Mouse (Mus musculus) natural killer cell, adult 2 months (primary cell): ENCODE measurements around the gene Irak1bp1.

ENCODE experiments used
- DNase-seq, 2 experiments: peaks; one replicate each; pipeline ENCODE4 v3.0.0; 2022; ENCODE audit warnings: low spot score in 2 of 2

Gene Irak1bp1

GRCm38 (mm10) chr9:82829007-82829689, at the start of gene Irak1bp1:
TSS of gene Irak1bp1 (plus strand) at chr9:82829540.
- no peak for DNase-seq

GRCm38 (mm10) chr9:82788375-82788774, 41.0 kb upstream of the Irak1bp1 start:
- DNase-seq, result no peak

- DNase-seq, result no peak
Measured at GRCm38 (mm10) chr9:82800360-82800759, 29.0 kb upstream of the Irak1bp1 start.

GRCm38 (mm10) chr9:82807129-82807528, 22.2 kb upstream of the Irak1bp1 start:
- DNase-seq, result no peak

GRCm38 (mm10) chr9:82807635-82808034, 21.7 kb upstream of the Irak1bp1 start:
- no peak for DNase-seq

GRCm38 (mm10) chr9:82812172-82812963, 17.0 kb upstream of the Irak1bp1 start:
- DNase-seq, result no peak

- DNase-seq, result no peak
Measured at GRCm38 (mm10) chr9:82814536-82814935, 14.8 kb upstream of the Irak1bp1 start.

GRCm38 (mm10) chr9:82815257-82815785, 14.0 kb upstream of the Irak1bp1 start:
- no peak for DNase-seq

- no peak for DNase-seq
Measured at GRCm38 (mm10) chr9:82826426-82826825, 2.9 kb upstream of the Irak1bp1 start.

- DNase-seq, result peak; percentile 87 to 89
Measured at GRCm38 (mm10) chr9:82829693-82830430, 522 bp downstream of the Irak1bp1 start.

- no peak for DNase-seq
Measured at GRCm38 (mm10) chr9:82831891-82832290, 2.6 kb downstream of the Irak1bp1 start.

- no peak for DNase-seq
Measured at GRCm38 (mm10) chr9:82835921-82836320, 6.6 kb downstream of the Irak1bp1 start.

- DNase-seq, result no peak
Measured at GRCm38 (mm10) chr9:82842671-82843070, 13.3 kb downstream of the Irak1bp1 start.

GRCm38 (mm10) chr9:82854040-82854439, 24.7 kb downstream of the Irak1bp1 start:
- DNase-seq, result no peak

- no peak for DNase-seq
Measured at GRCm38 (mm10) chr9:82854973-82855614, 25.8 kb downstream of the Irak1bp1 start.

GRCm38 (mm10) chr9:82856241-82856640, 26.9 kb downstream of the Irak1bp1 start:
- DNase-seq, result no peak

GRCm38 (mm10) chr9:82860805-82861204, 31.5 kb downstream of the Irak1bp1 start:
- no peak for DNase-seq

- no peak for DNase-seq
Measured at GRCm38 (mm10) chr9:82861316-82861715, 32.0 kb downstream of the Irak1bp1 start.

GRCm38 (mm10) chr9:82861775-82862430, 32.6 kb downstream of the Irak1bp1 start:
- no peak for DNase-seq

- DNase-seq, result no peak
Measured at GRCm38 (mm10) chr9:82866121-82866520, 36.8 kb downstream of the Irak1bp1 start.

GRCm38 (mm10) chr9:82867698-82868097, 38.4 kb downstream of the Irak1bp1 start:
- no peak for DNase-seq
